Mouse (Mus musculus): Measurements from ENCODE around the gene Setx.
"Not testable (repeated sequence)": the region's sequence is repeated elsewhere in the genome, so short reads cannot be mapped to it uniquely, and the experiment has no call there.

Gene Setx

DNA sequence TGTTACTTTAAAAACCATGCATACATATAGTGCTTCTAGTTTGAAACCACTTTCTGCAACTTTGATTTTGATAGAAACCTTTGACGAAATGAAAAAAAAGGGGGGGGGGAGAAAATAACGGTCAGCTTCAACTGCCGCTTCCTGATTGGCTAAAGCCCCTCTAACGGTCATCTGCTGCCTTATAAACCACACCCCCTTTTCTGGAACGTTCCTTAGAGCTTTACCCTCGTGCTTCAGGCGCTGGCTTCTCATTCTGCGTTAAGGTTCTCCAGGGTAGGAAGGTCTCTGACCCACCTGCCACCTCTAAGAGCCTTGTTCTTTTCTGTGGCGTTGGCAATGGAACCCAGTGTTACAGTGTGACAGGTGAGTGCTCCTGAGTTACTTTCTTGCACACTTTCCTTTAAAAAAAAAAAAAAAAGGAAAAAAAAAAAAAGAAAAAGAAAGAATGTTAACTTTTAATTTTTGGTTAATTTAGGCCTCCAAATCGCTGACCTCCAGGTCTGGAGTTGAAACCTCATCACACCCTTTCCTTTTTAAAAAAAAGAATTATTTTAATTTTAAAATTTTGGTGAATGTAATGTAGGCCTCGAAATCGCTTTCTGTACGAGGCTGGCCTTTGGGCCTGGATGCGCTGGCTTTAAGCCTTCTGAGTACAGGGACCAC lies at the start of gene Setx:
TSS of gene Setx (plus strand) at position 275 of the 663 bp plus-strand sequence.
- peak; percentile 5 for DNase-seq (ENCODE audit: low spot score)

DNA sequence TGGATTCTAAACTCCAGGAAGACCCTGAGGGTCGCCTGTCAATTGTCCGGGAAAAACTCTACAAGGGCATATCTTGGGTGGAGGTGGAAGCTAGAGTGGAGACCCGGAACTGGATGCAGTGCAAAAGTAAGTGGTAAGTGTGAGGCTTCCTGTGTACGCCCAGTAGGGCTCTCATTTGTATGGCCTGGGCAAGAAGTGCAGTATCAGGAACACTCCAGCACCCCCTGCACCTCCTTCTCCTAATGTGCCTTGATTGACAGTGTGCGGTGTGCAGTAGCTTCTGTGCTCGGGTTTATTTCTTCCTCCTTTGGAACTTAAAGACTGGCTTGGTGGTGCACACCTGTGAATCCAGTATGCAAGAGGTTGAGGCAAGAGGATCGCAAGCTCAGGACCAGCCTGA lies 49.3 kb upstream of the Setx start:
- no peak for DNase-seq (ENCODE audit: low spot score)

DNA sequence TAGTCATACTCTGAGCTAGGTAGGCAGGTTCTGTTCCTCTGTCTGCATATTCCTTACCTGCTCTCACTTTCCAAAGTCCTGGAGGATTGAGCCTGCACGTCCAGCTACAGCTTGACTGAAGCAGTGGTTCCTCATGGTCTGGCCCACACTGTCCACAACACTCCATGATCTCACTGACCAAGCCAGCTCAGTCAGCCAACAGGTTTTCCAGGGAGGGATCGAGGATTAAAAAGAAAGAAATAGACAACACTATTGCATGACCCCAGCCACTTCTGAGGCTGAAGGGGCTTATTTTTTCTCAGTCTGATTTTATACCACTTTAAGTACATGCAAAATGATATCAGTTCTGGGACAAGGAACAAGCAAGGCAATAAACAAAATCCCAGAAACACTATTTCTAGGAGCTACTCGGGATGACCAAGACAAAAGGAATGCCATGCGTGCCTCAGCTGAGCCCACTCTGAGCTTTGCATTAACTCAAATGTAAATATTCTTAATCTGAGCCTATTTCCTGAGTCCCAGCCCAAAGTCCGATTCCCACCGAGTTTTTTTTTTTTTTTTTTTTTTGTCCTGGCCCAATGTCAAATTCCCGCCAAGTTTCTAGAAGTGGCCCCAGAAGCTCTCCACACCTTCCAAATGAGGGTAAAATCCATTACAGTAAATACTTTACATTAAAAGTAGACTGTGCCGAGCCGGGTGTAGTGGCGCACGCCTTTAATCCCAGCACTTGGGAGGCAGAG lies 48.5 kb upstream of the Setx start:
- no peak for DNase-seq (ENCODE audit: low spot score)

DNA sequence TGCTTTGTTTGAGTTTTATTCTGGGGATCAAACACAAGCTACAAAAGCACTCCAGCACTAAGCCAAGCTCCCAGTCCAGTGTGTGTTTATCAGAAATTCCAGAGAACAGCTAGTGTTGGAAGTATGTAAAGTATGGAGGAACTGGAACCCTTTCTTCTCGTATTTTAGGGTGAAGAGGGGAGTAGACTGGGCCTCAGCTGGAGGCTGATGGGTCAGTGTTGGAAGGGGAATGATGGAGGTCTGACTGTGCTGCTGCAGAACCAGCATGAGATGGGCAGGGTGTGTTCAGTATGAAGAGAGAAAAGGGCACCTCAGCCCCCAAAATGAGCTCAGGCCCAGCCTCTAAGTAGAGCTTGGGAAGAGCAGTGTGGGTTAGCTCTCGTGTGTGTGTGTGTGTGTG lies 47.8 kb upstream of the Setx start:
- no peak for DNase-seq (ENCODE audit: low spot score)

DNA sequence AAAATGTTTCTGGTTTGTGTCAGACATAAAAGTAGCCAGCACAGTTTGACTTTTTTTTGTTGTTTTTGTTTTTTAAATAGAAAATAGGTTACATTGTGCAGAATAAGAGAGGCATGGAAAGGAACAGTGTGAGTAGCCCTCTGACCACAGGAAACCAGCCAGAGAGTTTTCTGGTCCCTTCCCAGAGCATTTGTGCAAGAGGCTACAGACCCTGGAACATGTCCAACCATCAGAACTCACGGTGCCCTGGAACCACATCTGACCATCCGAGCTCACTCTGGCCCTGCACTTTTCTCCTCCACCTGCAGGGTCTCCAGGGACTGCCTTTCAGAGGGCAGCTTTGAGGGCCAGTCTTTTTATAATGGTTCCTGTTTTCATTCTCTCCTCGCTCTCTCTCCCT lies 42.0 kb upstream of the Setx start:
- DNase-seq (ENCODE audit: low spot score): no peak

DNA sequence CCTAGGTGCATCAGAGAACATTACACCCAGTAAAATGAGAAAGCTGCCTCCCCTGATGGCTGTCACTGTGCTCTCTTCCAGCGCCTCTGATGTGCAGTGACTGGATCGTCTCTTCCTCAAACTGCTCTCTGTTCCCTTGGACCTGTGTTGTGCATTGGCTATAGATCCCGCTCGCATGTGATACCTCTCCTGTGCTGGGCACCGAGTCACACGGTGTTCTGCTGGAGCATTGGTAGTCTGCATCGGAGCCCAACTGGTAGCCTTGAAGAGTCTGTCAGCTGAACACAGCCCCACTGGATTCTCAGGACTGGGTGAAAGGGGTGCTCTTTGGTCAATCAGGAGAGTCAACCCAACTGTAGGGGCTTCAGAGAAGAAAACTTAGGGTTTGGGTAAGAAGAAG lies 38.0 kb upstream of the Setx start:
- no peak for DNase-seq (ENCODE audit: low spot score)

DNA sequence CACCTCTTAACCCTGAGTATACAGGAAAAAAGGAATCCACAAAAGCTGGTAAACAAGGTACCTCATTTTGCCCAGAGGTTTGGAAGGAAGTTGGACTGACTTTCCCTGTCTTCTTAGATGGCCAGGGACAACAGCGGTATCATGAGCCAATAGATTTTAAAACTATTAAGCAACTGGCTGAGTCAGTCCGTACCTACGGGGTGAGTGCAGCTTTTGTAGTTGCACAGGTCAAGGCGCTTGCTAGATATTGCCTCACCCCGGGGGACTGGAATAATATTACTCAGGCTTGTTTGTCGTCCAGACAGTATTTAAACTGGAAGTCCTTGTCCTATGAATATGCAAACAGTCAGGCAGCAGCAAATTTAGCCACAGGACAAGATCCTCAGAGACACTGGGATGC lies 34.7 kb upstream of the Setx start:
- not testable (repeated sequence) for DNase-seq (ENCODE audit: low spot score)

DNA sequence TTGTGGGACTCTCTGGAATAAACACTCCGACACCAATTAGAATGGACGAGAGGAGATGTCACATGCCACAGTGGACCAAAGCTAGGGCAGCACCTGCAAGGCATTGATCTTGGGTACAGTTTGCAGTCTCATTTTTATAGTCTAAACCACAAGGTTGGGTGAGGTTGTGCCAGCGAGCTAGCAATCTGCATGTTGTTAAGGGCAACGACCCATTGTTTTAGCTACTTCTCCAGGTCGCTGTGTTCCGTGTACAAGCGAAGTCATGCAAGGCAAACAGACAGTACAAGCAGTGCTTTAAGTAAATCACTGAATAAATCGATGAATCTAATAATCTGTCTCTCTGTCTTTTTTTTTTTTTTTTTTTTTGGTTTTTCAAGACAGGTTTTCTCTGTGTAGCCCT lies 28.3 kb upstream of the Setx start:
- no peak for DNase-seq (ENCODE audit: low spot score)

DNA sequence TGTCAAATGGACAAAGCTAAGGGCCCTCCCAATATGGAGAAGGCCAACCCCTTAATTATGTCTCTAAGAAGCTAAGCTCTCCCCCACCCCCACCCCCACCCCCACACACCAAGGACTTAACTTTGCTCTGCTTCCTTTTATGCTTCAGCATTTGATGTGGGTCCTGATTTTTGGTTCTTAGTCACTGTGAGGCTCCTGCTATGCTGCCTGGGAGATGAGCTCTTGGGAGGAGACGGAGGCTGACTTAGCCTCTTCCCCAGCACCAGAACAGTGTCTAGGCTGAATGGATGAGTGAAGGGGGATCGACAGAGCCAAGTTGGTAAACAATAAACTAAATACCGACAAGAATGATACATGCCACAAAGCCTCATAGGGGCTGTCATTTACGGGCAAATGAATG lies 27.2 kb upstream of the Setx start:
- no peak for DNase-seq (ENCODE audit: low spot score)

DNA sequence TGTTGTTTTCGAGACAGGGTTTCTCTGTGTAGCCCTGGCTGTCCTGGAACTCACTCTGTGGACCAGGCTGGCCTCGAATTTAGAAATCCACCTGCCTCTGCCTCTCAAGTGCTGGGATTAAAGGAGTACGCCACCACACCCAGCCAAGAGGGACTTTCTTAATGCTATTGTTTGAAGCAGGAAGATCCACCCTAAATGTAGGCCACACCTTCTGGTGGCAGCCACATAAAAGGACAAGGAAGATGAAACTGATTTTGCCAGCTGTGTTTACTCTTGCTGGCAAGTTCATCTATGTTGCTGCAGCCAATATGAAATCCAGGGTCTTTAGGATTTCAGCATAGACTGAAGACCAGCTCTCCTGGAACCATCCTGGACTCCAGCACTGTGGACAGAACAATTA lies 26.5 kb upstream of the Setx start:
- no peak for DNase-seq (ENCODE audit: low spot score)

DNA sequence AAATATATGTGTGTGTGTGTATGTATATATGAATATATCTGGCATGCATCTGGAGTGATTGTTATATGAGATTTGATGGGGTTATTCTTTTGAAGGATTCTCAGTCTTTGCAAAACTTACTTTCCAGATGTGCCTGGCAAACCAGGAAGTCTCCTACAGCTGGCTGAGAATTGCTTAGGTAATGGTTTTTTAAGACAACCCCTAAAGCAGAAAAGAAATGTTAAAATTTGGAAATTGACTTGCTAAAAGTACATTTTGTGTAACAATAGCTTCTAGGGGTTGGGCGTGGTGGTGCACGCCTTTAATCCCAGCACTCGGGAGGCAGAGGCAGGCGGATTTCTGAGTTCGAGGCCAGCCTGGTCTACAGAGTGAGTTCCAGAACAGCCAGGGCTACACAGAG lies 26.0 kb upstream of the Setx start:
- DNase-seq (ENCODE audit: low spot score): not testable (repeated sequence)

DNA sequence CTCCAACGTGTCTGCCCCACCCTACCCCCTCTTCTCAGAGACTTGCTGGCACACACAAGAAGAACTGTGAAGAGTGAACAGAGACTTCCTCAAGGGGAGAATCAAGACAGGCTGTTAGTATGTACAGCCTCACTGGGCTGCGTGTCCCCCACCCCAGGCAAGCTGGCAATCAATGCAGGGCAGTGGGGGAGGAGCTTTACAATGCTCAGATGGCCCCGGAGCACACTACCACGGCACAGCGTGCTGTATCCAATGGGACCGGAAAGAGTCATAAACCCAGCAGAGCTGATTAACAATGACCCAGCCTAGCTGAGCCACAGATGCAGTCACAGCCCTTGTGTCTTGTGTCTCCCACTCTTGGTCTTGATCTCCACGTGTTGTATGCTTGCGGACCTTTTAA lies 25.2 kb upstream of the Setx start:
- no peak for DNase-seq (ENCODE audit: low spot score)

DNA sequence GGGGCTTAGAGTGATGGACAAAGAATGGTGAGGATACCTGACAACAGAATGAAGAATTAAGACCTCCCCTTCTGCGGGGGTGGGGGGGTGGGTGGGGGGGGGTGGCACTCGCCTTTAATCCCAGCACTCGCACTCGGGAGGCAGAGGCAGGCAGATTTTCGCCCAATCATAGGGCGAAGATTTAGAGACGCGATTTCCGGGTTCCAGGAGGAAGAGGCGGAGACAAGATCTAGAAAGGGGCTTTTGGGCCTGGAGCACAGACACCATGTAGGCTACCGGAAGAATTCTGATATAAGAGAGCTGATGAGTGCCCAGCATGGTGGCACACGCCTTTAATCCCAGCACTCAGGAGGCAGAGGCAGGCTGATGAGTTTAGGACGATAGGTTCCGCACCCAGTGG lies 24.3 kb upstream of the Setx start:
- no peak for DNase-seq (ENCODE audit: low spot score)

DNA sequence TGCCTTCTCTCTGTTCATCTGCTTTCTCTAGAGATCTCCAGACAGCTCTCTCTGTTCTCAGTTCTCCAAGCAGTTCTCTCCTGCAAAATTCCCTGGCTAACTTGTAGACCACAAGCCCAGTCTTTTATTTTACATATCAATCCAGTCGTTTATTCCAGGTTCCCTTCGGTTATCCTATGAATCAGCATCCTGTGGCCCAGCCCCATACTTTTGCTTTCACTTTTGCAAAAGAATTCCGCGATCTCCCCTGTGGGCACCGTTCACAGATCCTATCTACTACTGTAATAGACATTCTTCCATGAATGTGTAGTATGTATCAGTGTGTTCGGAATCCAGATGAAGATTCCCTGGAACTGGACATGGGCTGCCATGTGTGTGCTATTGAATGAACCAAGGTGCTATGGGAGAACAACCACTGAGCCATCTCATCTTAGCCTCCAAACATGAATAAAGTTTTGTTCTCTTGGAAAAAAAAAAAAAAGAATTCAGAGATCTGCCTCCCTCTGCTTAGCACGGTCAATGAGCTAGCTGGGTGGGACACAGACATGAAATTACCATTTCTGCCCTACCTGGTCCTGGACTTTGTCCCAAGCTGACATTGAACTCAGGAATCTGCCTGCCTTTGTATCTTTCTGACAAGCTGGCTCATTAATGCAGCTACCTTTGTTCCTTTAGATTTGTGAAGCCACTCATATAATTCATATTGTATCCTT lies 23.0 kb upstream of the Setx start:
- DNase-seq (ENCODE audit: low spot score): no peak

DNA sequence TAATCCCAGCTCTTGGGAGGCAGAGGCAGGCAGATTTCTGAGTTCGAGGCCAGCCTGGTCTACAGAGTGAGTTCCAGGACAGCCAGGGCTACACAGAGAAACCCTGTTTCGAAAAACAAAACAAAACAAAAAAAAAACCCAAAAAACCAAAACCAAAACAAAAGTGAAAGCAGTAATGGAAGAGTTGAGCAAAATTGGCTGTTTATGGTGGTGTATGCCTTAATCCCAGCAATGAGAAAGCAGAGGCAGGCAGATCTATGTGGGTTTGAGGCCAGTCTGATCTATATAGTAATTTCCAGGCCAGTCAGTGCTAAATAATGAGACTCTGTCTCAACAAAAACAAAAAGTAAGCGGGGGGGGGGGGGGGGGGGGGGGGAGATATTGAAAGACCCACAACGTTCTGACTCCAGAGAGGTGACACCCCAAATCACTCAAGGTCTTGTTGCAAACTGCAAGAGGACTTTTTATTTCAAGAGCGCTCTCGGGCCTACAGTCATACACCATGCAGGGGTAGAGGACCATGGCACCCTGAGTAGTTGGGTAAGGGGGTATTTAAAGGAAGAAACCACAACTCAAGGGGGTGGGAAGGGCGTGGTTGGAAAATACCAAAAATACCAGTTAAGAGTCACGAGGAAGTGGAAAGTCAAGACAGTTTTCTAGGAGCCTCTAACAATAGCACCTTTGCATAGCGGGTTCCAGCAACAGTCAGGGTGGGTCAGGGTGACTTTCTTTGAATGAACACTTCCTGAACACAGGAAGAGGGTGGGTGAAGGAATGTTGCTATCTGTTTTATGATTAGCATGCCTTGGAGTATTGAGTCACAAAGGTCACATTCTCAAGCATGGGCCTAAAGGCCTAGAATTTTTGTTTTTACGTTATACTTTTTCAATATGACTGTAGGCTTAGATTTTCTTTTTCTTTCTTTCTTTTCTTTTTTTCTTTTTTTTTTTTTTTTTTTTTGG lies 21.3 kb upstream of the Setx start:
- DNase-seq (ENCODE audit: low spot score): not testable (repeated sequence)

DNA sequence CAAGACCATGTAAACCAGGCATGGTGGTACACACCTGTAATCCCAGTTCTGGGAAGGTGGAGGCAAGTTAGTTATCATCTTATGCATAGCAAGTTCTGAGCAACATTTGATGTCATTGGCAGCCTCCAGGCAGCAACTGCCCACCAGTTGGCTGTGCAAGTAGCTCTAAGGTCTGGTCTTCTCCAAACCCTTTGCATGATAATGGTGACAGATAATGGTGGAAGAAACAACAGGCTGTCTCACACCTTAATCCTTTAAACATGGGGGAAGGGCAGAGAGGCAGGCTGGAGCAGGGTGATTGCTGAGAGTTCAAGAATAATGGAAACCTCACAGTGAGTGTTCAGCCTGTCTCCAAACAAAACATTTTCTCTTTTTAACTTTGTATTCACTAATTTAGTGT lies 3.0 kb upstream of the Setx start:
- DNase-seq (ENCODE audit: low spot score): no peak

DNA sequence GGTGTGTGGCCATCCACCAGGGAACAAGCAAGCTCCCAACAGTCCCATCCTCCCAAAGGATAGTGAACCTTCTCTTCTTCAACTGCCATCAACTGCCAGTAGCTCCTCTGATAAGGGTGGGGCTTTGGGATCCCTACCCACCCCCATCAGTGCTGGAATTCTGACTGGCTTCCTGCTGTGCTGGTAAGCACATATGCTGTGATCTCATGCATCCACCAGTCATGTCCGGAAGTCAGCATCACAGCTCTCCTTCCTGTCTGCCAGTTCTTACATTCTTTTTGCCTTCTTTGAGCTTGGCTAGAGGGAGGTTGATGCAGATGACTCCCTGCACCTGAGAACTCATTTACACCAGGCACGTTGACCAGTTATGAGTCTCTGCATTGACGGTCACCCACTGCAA lies 1.5 kb upstream of the Setx start:
- DNase-seq (ENCODE audit: low spot score): no peak

DNA sequence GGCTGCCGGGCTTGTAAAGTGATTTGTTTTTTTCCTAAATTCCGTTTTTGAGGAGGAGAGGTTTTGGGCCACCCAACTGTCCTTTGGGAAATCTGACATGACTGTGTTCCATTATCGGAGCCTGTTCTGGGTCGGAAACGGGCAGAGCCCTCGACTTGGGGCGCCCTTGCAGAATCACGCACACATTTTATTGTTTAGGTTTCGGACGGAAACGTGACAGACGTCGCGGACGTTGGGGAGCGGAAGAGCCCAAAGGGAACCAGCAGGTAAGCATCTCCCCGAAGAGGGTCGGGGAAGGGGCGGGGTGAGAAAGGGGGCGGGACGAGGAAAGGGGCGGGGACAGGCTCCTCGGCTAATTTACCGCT lies 572 bp downstream of the Setx start:
- DNase-seq (ENCODE audit: low spot score): no peak

DNA sequence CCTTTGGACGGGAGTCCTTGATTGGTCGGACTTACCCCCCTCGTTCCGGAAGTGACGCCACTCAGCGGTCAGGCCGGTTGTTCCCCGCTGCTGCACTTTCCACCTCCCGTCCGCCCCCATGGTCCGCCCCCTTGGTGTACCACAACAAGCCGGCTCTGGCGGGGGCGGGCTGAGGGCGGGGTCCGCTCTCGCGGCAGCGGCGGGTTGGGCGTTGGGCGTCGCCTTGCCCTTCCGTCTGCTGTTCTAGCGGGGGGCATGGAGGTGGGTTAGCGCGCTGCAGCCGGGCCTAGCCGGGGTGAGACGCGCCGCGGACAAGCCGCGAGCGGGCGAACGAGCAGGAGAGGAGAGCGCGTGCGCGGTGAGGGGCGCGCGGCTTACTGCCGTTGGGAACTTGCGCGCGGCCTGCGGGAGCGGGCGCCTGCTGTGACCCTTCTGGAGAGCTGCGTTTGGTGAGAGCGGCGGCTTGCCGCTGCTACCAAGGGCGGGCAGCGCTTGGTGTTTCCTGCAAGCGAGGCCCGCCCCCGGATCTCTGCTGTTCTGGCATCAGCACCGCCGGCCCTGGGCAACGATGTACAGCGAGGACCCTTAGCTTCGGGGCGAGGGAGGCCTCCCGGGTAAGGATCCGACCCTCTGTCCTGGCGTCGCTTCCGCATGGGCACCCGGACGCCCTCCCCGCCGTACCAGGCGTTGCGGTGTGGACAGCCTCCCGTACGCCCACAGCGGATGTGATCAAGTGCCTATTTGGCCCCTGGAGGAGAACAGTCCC lies 1.1 kb downstream of the Setx start:
- DNase-seq (ENCODE audit: low spot score): peak; percentile 99

DNA sequence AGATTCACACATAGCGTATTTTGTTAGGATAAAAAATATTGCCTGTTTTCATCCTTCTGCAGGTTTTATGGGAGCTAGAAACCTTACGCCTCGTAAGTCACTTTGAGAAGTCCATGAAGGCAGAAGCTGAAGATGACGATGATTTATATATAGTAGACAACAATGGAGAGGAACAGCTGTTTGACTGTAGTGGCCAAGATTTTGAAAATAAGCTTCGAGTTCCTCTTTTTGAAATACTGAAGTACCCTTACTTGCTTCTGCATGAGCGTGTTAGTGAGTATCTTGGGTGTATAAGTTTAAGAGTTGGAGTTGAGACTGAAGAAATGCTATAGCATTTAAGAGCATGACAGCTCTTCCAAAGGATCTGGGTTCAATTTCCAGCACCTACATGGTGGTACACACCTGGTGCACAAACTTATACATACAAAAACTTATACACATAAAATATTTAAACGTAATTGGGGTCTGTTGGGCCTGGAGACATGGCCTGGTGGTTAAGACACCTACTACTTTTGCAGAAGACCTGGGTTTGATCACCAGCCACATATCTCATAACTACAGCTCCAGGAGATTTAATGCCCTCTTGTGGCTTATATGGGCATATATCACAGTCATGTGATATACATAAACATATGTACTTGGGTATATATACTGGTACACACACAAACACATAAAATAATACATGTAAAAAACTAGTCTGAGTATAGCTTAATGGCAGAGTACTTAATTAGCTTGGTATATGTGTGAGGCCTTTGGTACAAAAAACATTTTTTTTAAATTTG lies 6.3 kb downstream of the Setx start:
- no peak for DNase-seq (ENCODE audit: low spot score)

DNA sequence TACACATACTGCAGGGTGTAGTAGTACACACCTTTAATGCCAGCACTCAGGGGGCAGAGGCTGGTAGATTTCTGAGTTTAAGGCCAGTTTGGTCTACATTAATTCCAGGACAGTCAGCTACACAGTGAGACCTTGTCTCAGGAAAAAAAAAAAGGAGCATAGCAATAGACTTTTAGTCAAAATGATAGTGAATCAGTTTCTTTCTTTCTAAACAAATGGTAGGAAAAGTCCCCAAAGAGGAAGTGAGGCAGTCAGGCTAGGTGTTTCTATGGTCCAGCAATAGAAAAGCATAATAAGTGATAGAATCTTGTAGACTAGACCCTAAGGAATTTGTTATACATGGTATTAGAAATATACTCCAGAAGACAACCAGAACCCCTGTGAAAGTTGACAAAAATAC lies 11.2 kb downstream of the Setx start:
- no peak for DNase-seq (ENCODE audit: low spot score)
